Mouse (Mus musculus) frontal cortex, postnatal 36 days (tissue): ENCODE results near the gene Papola.
"Not testable (repeated sequence)": the region's sequence is repeated elsewhere in the genome, so short reads cannot be mapped to it uniquely, and the experiment has no call there.

Experiments
- DNase-seq, 2 experiments: peaks; one replicate each; pipeline ENCODE4 v3.0.0; 2022; ENCODE audit warnings: low spot score in 2 of 2

Gene Papola

DNA sequence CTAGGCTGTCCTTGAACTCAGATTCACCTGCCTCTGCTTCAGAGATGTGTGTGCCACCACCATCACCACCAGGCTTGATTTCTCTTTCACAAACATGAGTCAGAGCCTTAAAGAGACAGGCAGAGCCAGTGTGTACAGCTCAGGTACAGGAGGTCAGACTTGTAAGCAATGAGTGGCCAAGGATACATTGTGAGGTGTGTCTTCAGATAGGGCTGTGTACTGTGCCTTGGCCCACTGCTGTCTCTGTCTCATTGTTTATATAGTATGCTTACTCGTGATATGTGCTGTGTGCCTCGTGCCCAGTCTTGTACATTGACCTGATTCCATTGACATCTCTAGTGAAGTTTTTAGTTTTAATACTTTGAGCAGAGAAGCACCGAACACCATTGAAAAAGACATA is 21.3 kb downstream of the Papola start:
- no peak for DNase-seq

DNA sequence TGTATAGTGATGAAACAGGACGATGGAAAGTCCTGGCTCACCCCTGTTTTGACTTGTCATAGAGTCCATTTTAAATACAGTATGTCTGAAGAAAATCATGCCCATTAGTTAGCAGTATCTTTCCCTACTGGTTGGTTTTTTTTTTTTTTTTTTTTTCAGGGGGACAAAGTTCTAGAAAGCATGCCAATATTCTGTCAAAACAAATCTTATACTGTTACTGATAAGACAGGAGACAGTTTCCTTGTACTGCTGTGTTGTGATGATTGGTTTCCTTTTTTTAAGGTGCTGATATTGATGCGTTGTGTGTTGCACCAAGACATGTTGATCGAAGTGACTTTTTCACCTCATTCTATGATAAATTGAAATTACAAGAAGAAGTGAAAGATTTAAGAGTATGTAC is 21.7 kb downstream of the Papola start:
- DNase-seq: no peak

DNA sequence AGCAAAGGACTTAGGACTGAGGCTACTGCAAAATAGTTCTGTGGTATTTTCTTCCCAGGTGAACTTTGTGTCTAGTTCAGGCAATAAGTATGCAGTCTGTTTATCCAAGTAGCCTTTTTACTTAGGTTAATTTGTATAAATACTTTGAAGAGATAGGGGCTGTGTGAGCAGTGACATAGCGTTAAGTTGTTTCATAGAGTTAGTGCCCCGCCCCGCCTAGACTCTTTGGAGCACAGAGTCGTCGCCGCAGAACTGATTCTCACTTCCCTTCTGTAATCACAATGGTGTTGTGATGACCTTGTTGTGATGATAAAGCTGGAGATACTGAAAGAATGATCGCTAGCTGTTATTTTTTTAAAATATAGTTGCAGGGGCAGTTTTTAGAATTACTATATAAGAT is 22.9 kb downstream of the Papola start:
- DNase-seq: no peak

DNA sequence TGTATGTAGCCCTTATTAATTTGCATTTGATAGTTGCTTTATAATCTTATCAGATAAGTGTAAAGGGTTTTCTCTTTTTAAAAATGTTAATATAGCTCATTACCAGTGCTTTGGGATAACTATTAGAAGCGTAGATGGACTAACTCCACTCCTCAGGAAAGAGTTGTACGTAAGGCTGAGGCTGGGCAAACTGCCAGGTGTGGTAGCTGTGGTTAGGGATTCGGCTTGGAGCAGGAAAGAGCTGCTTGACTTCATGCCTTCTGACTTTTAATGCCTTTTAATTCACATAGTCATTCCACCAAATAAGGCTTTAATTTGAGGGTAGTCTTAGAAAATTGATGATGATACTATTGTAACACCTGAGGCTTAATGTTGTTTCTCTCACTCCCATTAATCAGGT is 24.5 kb downstream of the Papola start:
- DNase-seq: no peak

DNA sequence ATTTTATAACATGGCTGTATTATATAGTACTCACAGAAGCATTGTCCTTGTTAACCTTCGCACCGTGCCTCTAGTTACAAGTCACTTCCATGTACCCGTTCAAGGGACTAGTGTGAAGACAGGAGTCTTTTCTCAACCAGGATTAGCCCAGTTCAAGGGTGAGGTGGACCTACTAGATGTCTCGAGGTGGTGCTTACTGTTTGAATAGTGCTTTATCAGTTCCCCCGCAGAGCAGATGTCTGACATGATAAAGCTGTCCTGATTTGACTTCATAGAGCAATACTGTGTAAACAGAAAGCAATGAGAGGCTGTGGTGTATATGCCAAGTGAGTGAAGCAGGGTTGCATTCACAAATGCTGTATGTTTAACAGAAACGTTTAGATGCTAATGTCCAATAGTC is 26.1 kb downstream of the Papola start:
- DNase-seq: no peak

DNA sequence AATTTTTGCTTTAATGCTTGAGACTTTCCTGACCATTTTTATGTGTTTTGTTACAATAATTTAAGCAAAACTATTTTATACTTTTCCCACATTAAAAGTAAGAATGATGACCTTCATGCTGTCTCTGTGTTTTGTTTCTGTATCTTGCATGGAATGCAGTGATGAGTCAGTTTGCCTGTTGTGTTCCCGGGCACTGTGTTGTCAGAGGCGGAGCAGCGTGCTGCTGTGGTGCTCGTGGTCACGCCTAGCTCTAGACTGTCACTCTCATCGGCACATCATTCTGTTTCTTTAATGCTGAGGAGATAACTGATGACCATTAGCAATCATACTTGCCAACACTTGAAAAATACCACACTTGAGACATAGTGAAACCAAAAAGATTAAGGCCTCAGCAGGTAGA is 29.5 kb downstream of the Papola start:
- DNase-seq: no peak

DNA sequence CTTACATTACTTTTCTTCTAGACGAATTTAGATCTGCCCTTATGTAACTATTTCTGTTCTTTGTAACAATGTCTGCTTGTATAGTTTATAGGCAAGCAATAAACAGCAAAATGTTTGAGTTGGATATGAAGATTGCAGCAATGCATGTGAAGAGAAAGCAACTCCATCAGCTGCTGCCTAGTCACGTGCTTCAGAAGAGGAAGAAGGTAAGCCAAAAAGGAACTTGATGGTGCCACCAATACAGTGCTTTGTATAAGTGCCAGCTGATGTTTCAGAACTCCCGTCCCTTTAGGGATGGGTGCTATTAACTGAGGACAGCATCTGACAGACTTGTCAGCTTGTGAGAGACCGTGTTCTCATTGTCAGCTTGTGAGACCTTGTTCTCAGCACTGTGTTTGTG is 39.0 kb downstream of the Papola start:
- no peak for DNase-seq

DNA sequence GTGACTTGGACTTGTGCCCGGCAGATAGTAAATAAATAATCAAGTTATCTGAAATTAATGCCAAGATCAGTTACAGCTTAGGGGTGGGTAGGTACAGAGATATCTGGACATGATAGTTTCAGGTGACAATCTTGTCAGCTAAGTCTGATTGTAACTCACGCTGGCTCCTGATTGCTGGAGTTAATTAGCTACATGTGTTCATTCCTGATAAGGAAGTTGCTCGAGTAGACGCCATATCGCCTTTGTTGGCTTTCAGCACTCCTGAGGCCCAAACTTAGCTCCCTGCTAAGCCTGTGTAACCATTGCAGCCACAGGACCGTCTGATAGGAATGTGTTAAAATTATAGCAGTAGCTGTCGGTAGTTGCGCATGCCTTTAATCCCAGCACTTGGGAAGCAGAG is 40.2 kb downstream of the Papola start:
- no peak for DNase-seq

DNA sequence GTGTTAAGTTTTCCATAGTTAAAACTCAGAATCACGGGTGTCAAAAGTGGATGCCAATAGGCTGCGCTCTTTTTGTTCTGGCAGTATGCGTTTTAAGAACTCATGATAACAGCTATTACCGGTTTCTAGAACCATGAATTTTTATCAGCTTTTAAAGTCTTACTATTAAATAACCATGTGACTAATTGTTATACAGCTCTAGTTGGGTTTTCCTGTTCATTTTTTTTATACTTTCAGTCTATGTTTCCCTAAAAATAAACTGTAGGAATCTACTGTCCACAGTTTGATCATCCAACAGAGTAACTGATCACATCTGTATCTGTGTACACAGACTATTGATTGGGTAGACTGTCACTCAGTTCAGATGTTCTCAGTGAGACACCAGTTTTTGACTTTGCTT is 40.8 kb downstream of the Papola start:
- DNase-seq: no peak

DNA sequence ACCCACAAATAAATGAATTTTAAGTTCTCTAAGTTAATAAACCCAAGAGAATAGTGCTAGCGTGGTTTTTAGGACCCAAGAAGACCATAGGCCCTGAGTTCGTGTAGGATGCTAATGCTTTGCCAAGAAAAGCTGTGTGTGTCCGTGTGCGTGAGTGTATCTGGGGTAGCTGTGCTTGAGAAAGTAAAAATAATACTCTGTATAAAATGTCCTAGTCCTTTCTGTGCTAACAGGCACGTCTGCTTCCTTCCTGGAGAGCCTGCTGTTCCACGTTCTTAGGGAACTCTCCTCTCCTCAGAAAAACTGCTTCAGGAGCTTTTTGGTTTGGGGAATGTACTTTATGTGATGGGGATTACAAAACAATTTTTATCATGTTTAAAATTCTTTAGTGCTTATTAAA is 48.0 kb downstream of the Papola start:
- peak in 1 of 2 experiments; percentile 44 for DNase-seq

DNA sequence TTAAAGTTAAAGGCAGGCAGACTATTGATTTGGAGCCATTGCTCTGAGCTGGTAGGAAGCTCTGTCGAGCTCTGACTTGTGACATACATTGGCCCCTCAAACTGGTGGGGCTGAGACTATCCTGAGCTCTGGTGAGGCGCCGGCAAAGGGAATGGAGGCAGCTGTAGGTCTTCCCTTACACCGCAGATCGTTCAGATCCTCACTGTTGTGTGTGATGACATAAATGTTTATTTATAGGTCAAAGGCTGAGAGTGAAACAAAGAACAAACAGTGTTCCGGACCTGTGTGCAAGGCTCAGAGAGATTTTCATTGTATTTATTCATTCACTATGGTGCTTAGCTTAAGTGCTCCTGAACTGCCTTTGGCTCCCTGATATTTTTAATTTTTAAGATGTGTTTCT is 50.4 kb downstream of the Papola start:
- no peak for DNase-seq

DNA sequence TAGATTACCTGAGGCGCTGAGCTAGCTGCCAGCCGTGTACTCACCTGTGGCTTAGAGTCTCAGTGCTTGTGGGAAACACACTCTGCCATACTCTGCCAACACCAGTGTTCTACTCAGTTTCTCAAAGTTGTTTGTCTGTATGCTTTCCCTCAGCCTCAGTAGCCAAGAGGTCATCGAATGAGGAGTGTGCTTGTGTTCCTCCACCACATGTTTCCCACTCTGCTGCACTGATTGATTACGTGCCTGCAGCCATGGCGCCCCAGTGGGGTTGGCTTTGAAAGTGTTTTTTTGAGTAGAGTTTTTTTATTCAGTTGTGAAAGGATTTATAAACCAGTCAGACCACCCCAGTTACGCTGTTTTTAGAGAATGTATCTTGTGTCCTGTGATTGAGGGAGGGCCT is 51.1 kb downstream of the Papola start:
- DNase-seq: no peak

DNA sequence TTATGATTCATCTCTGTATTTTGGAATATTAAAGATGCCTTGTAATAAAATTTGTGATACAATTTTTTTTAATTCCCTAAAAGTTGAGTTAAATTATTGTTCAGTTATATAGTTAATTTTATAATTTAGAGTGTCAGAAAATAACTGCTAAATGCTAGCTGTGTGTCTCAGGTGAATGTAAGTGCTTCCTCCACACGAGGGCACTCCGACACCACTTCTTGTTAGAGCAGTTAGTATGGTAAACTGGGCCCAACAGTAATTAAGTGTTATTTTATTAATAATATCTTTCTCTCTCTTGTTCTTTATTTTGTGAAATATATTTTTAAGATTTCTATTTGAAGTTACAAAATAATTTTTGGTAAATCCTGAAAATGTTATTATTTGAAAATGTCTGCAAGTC is 51.7 kb downstream of the Papola start:
- DNase-seq: peak in 1 of 2 experiments; percentile 47

DNA sequence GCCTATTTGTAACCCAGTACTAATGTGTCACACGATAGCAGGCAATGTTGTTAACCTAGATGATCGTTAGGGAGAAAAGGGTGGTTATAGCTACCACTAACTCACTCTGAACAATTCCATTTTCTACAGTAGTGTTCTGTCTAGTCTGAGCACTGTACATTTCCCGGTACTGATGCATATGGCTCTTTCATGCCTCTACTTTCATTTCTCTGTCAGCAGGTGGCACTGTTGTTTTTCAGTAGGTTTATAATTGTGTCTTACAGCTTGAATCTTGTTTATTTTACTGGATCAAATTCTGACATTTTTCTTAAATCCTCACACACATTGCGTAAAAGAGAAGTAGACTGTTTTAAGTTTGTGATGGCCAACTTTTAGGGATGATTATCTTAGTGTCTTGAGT is 54.6 kb downstream of the Papola start:
- DNase-seq: no peak

DNA sequence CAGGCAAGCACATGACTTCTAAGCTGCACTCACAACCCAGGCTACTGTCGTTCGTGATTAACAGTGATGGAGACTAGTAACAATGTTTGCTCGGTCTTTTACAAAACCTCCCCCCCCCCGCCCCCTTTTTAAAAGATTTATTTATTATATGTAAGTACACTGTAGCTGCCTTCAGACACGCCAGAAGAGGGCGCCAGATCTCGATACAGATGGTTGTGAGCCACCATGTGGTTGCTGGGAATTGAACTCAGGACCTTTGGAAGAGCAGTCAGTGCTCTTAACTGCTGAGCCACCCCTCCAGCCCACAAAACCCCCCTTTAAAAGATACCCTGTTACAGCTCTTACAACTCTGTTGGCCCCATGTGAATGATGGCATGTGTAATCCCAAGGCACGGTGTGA is 56.1 kb downstream of the Papola start:
- not testable (repeated sequence) for DNase-seq

DNA sequence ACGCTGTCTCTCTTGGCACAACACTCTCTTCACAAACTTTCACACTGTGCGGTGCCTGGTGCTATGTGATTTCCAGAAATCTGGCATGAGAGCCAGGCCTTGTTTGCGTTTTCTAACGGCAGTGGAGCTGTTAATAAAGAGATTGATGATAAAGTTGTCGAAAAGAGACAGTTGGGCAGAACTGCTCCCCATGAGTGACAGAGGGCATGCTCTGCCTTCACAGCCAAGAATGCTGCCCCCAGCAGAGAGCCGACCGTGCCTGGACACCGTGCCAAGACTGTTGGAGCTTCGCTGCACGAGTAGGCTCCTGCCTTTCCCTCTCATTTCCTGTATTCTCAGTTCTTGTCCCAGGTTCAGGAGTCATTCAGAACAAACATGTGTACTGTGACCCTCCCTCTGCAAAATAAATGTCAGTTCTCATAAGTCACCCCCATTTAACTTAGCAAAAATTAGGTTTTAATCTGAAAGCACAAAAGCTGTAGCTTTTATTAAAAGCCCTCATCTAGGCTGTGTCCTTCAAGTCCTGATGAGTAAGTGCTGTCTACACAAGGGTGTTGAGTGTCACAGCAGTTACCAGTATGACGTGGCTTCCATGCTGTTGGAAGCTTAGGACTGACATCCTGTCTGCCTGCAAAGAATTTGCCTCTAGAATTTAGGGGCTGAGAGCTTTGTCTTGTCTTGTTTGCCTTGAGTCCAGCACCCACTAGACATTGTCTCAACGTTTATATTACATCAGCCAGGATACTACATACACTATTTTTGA is 58.9 kb downstream of the Papola start:
- no peak for DNase-seq

DNA sequence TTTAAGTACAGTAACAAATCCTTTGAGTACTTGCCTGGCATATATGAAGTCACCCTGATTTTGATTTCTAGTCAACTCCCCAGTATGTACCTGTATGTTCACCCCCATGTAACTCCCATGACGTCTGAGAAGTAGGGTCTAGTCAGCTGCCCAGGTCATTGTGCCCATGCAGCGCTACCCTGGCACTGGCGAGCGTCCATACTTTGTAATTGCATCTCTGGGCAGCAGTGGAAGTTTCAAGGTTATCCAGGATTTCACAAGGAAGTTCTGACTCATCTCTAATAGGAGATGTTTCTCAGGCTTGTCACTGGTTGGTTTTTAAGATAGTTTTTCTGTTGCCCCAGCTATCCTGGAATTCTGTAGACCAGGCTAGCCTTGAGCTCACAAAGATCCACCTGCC is 59.9 kb downstream of the Papola start:
- DNase-seq: no peak

DNA sequence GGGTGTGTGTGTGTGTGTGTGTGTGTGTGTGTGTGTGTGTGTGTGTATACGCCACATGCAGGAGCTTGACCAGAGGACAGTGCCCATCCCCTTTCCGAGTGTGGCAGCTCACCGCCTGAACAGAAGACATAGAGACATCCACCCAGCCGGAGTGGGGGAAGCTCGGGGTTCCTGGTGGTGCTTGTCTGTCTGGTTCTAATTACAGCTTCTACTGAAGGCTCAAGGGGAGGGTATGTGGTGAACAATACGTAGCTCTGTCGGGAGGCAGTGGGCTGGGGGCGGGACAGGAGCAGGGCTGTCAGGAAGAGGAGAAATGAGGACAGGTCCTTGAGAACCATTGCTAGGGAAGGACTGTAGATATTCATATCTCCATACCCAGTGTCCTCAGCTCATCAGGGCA is 64.6 kb downstream of the Papola start:
- no peak for DNase-seq

DNA sequence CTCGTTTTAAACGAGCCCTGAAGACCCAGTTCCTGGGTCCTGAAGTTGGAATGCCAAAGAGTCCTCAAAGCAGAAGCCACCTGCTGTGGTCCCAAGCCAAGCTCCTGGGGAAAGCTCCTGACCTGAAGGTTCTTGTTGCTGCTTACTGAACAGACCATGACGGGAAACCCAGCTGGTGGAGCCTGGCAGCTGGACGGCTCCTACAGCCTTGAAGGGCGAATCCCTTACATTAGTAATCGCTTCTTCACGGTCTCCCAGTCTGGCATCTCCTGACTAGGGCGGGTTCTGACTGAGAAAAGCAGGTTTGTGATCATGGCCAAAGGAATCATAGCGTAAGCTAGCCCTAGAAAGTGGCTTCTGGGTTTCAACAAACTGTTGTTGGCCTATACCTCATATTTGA is 66.2 kb downstream of the Papola start:
- DNase-seq: no peak

DNA sequence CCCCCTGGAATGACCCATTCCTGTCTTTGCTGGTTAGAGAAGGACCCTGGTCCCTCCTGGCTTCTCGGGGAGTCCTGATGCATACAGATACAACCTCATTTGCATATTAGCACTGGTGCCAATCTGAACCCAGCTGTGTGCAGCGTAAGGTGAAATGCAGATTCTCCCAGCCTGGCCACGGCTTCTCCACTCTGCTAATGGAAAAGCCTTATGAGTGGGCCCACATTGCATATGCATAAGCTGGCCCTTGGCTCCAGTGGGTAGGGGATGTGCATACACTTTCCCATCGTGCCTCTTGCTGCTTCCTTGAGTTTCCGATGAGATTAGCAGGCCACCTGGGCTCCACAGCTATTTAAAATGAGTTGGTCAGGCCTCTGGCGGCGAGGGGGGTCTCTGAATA is 68.3 kb downstream of the Papola start:
- no peak for DNase-seq

DNA sequence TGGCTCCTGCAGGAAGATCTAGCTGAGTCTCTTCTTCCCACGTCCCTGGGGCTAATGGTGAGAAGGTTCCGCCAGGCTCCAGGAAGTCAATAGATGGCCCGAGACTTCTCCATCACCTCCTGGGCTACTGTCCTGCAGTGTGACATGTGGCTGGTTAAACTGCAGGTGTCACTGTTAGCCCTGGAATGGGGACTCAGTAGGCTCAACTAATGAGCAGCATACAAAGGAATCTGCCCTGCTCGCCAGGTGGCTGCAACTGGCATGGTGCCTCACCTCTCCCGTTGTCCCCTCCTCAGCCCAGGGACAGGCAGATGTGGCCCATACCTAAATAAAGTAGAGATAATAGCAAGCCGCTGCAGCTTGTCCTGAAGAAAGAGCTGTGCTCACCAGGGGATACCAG is 70.1 kb downstream of the Papola start:
- peak in 1 of 2 experiments; percentile 60 for DNase-seq

DNA sequence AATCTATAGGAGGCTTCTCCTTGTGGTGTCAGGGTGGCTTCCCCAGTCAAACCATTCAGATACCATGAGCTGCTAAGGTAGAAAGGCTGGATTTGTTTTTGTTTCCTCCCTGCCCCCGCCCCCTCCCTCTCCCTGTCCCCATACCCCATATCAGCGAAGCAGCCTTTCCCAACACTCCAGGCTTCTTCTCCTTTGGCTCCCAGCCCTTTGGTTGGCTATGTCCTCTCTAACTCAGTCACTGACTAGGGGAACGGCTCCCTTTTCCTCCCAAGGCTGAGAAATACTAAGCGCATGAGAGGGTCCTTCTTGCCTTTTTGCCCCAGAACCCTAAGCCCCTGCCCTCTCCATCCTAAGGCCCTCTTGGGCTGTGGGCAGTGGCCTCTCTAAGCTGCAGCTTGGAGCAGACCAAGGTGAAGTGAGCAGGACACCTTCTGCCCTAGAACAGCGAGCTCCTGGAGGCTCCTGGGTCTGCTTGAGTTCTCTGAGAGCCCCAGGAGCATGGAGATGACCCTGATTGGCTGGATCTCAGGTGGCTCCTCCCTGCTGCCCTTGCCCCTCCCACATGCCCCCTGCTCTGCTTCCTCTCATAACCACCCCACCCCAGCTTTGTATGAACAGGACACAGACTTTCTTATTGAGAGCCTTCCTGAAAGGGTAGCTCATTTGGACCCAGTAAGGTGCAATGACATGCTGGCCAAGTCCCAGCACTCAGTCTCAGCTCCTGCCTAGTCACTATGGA is 73.6 kb downstream of the Papola start:
- no peak for DNase-seq

DNA sequence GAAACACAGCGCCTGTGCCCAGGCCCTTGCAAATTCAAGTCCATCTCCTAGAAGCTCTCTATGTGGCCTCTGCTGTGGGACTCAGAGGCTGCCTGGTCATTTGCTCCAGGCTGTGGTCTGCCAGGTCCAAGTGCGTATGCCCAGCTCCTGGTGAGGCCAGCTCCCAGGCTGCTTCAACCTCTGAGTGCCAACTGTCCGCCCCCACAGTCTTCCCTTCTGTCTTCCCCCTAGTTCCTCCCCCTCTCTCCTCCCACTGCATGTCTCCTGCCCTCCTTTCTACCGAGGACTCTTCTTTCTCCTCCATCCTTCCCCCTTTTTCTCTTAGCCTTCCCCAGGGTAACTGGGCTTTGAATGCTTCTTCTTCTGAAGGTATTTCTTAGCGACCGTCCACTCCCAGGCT is 77.6 kb downstream of the Papola start:
- no peak for DNase-seq

DNA sequence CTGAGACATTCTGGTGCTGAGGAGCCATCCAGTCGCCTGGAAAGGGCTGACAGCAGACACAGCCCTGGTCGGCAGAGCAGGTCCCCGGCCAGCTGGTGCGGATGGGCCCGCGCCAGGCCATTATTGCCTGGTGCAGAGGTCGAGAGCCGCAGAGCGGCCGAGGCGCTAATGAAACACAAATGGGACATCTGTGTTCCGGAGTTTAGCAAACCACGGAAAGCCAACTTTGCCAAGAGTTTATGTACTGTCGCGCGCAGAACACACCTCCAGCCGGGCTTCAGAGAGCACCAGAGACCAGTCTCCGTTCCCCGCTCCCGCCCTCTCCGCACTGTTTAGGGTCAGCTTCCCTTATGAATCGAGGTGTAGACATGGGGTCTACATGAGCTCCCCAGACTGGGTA is 78.1 kb downstream of the Papola start:
- DNase-seq: no peak
